Mouse (Mus musculus) myocyte (in vitro differentiated cells): ENCODE measurements around the gene Tmcc3.

ENCODE experiments used
- CEBPB ChIP-seq: IDR thresholded peaks from 2 replicates; pipeline ENCODE4 v1.6.1; 2011; ENCODE audit warnings: mild to moderate bottlenecking, moderate library complexity; ENCODE audit not compliant: poor library complexity, insufficient read depth, severe bottlenecking
- E2F4 ChIP-seq: IDR thresholded peaks from one replicate; pipeline ENCODE4 v1.6.1; 2011; ENCODE audit warnings: mild to moderate bottlenecking, control low read depth, moderate library complexity; ENCODE audit not compliant: insufficient read depth
- MAX ChIP-seq: IDR thresholded peaks from one replicate; pipeline ENCODE4 v1.6.1; 2011; ENCODE audit warnings: low read depth, mild to moderate bottlenecking, control low read depth
- MYOD1 ChIP-seq, 3 experiments: IDR thresholded peaks; one replicate each; pipeline ENCODE4 v1.6.1; 2011; ENCODE audit warnings: control low read depth in 2 of 3, low read depth in 2 of 3, mild to moderate bottlenecking in 2 of 3, moderate library complexity in 1 of 3; ENCODE audit not compliant: insufficient read length in 2 of 3, control insufficient read depth in 1 of 3
- POLR2A ChIP-seq: IDR thresholded peaks from one replicate; pipeline ENCODE4 v1.6.1; 2011; ENCODE audit warnings: low read depth, mild to moderate bottlenecking, control low read depth, moderate library complexity; ENCODE audit not compliant: insufficient read length
- POLR2AphosphoS2 ChIP-seq: IDR thresholded peaks from one replicate; pipeline ENCODE4 v1.6.1; 2011; ENCODE audit warnings: low read depth, control low read depth; ENCODE audit not compliant: insufficient read length
- USF1 ChIP-seq: IDR thresholded peaks from one replicate; pipeline ENCODE4 v1.6.1; 2011; ENCODE audit warnings: low read depth, mild to moderate bottlenecking, control low read depth, moderate library complexity

GRCm38 (mm10) chr10:94496826-94497440, 185.2 kb downstream of the Tmcc3 start:
- TF ChIP-seq POLR2A = no peak
- TF ChIP-seq MAX = no peak
- no peak for TF ChIP-seq E2F4
- no peak for TF ChIP-seq MYOD1 (IDR thresholded peaks at IDR 0.05; ENCODE audit: control insufficient read depth in 1 of 3, insufficient read length in 2 of 3, low read depth in 2 of 3)
- no peak for TF ChIP-seq CEBPB
- no peak for TF ChIP-seq POLR2AphosphoS2
- no peak for TF ChIP-seq USF1
